Mouse (Mus musculus) ES-E14 (cell line): ENCODE data around the gene Patl2. TPM values are rescaled to one million over a fixed set of nuclear protein-coding genes. Genes with fewer than 3 reads are reported as not detected.

Source experiments
- DNase-seq: peaks from one replicate; pipeline ENCODE4 v3.0.0-alpha.2; 2013; ENCODE audit warnings: low read depth, low spot score
- H3K27ac ChIP-seq: 2 replicates; pipeline ENCODE4 v1.5.1; 2012; ENCODE audit warnings: low read depth, mild to moderate bottlenecking, low read length, moderate library complexity, mixed read lengths; ENCODE audit not compliant: poor library complexity, insufficient read depth, severe bottlenecking
- H3K36me3 ChIP-seq: 2 replicates; pipeline ENCODE4 v1.6.1; 2012; ENCODE audit warnings: mild to moderate bottlenecking, low read length, moderate library complexity, mixed read lengths; ENCODE audit not compliant: control insufficient read depth, poor library complexity, insufficient read depth, severe bottlenecking
- H3K4me1 ChIP-seq, 2 experiments: fragments of 150-350 bp in 1 of 2; sonication (generic) in 1 of 2; 2 replicates each; pipeline ENCODE4 v1.6.1; 2012; ENCODE audit warnings: low read length in 2 of 2, mild to moderate bottlenecking in 1 of 2, mixed read lengths in 1 of 2; ENCODE audit not compliant: control insufficient read depth in 2 of 2, insufficient read depth in 2 of 2, poor library complexity in 1 of 2
- H3K4me3 ChIP-seq, 2 experiments: fragments of 150-350 bp in 1 of 2; sonication (generic) in 1 of 2; 2 replicates each; pipeline ENCODE4 v1.5.1; 2012; ENCODE audit warnings: low read length in 2 of 2, low read depth in 1 of 2, mild to moderate bottlenecking in 1 of 2, mixed read lengths in 1 of 2; ENCODE audit not compliant: insufficient read depth in 1 of 2, poor library complexity in 1 of 2, severe bottlenecking in 1 of 2
- H3K9ac ChIP-seq: 2 replicates; pipeline ENCODE4 v1.6.1; 2012; ENCODE audit warnings: low read depth, mild to moderate bottlenecking, low read length, mixed read lengths; ENCODE audit not compliant: poor library complexity, insufficient read depth, severe bottlenecking
- H3K9me3 ChIP-seq: fragments of 150-350 bp; sonication (generic); 2 replicates; pipeline ENCODE4 v1.6.1; 2012; ENCODE audit warnings: low read depth, mild to moderate bottlenecking, low read length; ENCODE audit not compliant: control insufficient read depth, insufficient read depth
- CHD2 ChIP-seq: IDR thresholded peaks from 2 replicates; pipeline ENCODE4 v1.6.1; 2014; ENCODE audit warnings: mild to moderate bottlenecking, low read depth, low read length, inconsistent platforms
- HCFC1 ChIP-seq: IDR thresholded peaks from 2 replicates; pipeline ENCODE4 v1.6.1; 2012; ENCODE audit warnings: low read length, inconsistent platforms, borderline replicate concordance; ENCODE audit not compliant: insufficient read depth
- MAFK ChIP-seq: IDR thresholded peaks from 2 replicates; pipeline ENCODE4 v1.6.1; 2014; ENCODE audit warnings: mild to moderate bottlenecking, low read depth, low read length, inconsistent platforms; ENCODE audit not compliant: insufficient read depth
- ZC3H11A ChIP-seq: IDR thresholded peaks from 2 replicates; pipeline ENCODE4 v1.6.1; 2012; ENCODE audit warnings: low read depth, mild to moderate bottlenecking, inconsistent platforms, low read length, borderline replicate concordance
- ZNF384 ChIP-seq: IDR thresholded peaks from 2 replicates; pipeline ENCODE4 v1.6.1; 2012; ENCODE audit warnings: low read depth, low read length, inconsistent platforms
- in situ Hi-C, 2 experiments: fragments of 600-800 bp; cut with MboI; formaldehyde crosslinking; loops; one replicate each; pipeline ENCODE4 v1.15.1; 2025; ENCODE audit warnings: low sequenced_read_pairs in 2 of 2, inconsistent platforms in 1 of 2; ENCODE audit not compliant: unreplicated experiment in 2 of 2
- total RNA-seq: library from RNA; depleted of rRNA; stranded (reverse); fragments of 300-350 nt; gene quantifications from 2 replicates; pipeline ENCODE4 v1.2.3, GENCODE M21; 2012

The Patl2 gene
- total RNA-seq, 1 experiment: 1.3 TPM

GRCm38 (mm10) chr2:122151221-122151620 is 34.8 kb downstream of the Patl2 start:
- no peak for DNase-seq
- in situ Hi-C loops: no loop called here
- Histone ChIP-seq H3K9ac (no peak overlapping the region), H3K36me3 (no peaks in the 10 kb centered on the region), H3K27ac (no peak overlapping the region), H3K4me3 (no peak overlapping the region), H3K9me3 (no peaks in the 10 kb centered on the region; the same call in 1 of the 2 replicates), H3K4me1 (0 out of 4 replicates have a peak, but pooled peaks cover 0 to 2% of the 10 kb centered on the region in 2 experiments)
- TF ChIP-seq HCFC1: no peak
- no peak for TF ChIP-seq ZC3H11A
- no peak for TF ChIP-seq CHD2
- no peak for TF ChIP-seq ZNF384
- TF ChIP-seq MAFK: no peak

- no peaks in the 10 kb centered on the region; the same call in 1 of the 2 replicates for H3K9me3 ChIP-seq
Measured at GRCm38 (mm10) chr2:122149716-122150115, 36.3 kb downstream of the Patl2 start.

GRCm38 (mm10) chr2:122149316-122149715 is 36.7 kb downstream of the Patl2 start:
- Histone ChIP-seq H3K9me3 (no peaks in the 10 kb centered on the region; the same call in 1 of the 2 replicates), H3K9ac (no peak overlapping the region), H3K4me1 (0 out of 4 replicates have a peak, but pooled peaks cover 0 to 2% of the 10 kb centered on the region in 2 experiments), H3K27ac (no peak overlapping the region), H3K36me3 (no peaks in the 10 kb centered on the region), H3K4me3 (no peak overlapping the region)
- no peak for DNase-seq
- TF ChIP-seq ZNF384: no peak
- no peak for TF ChIP-seq MAFK
- TF ChIP-seq ZC3H11A: no peak
- TF ChIP-seq HCFC1: no peak
- TF ChIP-seq CHD2: no peak
- in situ Hi-C loops: no loop called here

More at GRCm38 (mm10) chr2:122149716-122150115, 36.3 kb downstream of the Patl2 start:
- no peak overlapping the region for H3K4me3 ChIP-seq
- H3K27ac ChIP-seq: no peak overlapping the region
- in situ Hi-C loops: no loop called here
- DNase-seq: no peak
- TF ChIP-seq ZNF384 (no peak), ZC3H11A (no peak), CHD2 (no peak), MAFK (no peak), HCFC1 (no peak)
- no peaks in the 10 kb centered on the region for H3K36me3 ChIP-seq
- H3K4me1 ChIP-seq: 0 out of 4 replicates have a peak, but pooled peaks cover 0 to 2% of the 10 kb centered on the region in 2 experiments
- H3K9ac ChIP-seq: no peak overlapping the region

GRCm38 (mm10) chr2:122148242-122148917 is 37.6 kb downstream of the Patl2 start:
- TF ChIP-seq CHD2 (no peak), HCFC1 (no peak), ZC3H11A (no peak), ZNF384 (no peak), MAFK (no peak)
- H3K36me3 ChIP-seq: no peaks in the 10 kb centered on the region
- no peak for DNase-seq
- in situ Hi-C loops: no loop called here
- H3K4me1 ChIP-seq: 0 out of 4 replicates have a peak, but pooled peaks cover 0 to 2% of the 10 kb centered on the region in 2 experiments
- H3K9ac ChIP-seq: peak overlapping the region; percentile 69; the same call in 1 of the 2 replicates
- H3K9me3 ChIP-seq: no peaks in the 10 kb centered on the region; the same call in 1 of the 2 replicates
- H3K4me3 ChIP-seq: peak overlapping the region; percentile 53 to 66
- no peak overlapping the region for H3K27ac ChIP-seq
